Mouse (Mus musculus): ENCODE results near the gene Sec61b. TPM values are rescaled to one million over a fixed set of nuclear protein-coding genes. Genes with fewer than 3 reads are reported as not detected.

Gene Sec61b
- total and polyA plus RNA-seq, 3 experiments, result 286 to 583 (median 548) TPM

GRCm38 (mm10) chr4:47504841-47505517, 30.5 kb downstream of the Sec61b start:
- no peak for TF ChIP-seq E2F4 (IDR thresholded peaks at IDR 0.05; ENCODE audit: insufficient replicate concordance, low read depth, low read length)
- TF ChIP-seq CHD2 (IDR thresholded peaks at IDR 0.05; ENCODE audit: low read length), result no peak
- TF ChIP-seq JUN (IDR thresholded peaks at IDR 0.05; ENCODE audit: insufficient read depth, low read depth, low read length), result no peak
- TF ChIP-seq ZMIZ1 (IDR thresholded peaks at IDR 0.05; ENCODE audit: low read depth, low read length), result no peak
- no peak for TF ChIP-seq ZKSCAN1 (IDR thresholded peaks at IDR 0.05; ENCODE audit: borderline replicate concordance, low read depth, low read length)
- no peak for TF ChIP-seq KAT2A (IDR thresholded peaks at IDR 0.05; ENCODE audit: insufficient replicate concordance, low read length)
- TF ChIP-seq SMC3 (IDR thresholded peaks at IDR 0.05; ENCODE audit: low read depth, low read length), result no peak
- no peak for TF ChIP-seq USF2 (conservative IDR thresholded peaks at IDR 0.05; ENCODE audit: low read depth, low read length)
- H3K4me2 ChIP-seq (ENCODE audit: insufficient read depth, low read depth, poor library complexity, severe bottlenecking), result no peak overlapping the region
- H3K79me2 ChIP-seq (replicated peaks; ENCODE audit: control insufficient read depth, extremely low read depth, insufficient read depth, poor library complexity, severe bottlenecking), result no peaks in the 10 kb centered on the region
- H3K36me3 ChIP-seq (replicated peaks in 1 of 2; ENCODE audit: control insufficient read depth in 1 of 2, insufficient read depth in 1 of 2, low read length in 1 of 2), result no peaks in the 10 kb centered on the region
- no peaks in the 10 kb centered on the region for H3K9me3 ChIP-seq (replicated peaks; ENCODE audit: low read length)
- H3K27me3 ChIP-seq (replicated peaks), result peaks cover 2% of the 10 kb centered on the region
- in situ Hi-C loops (cut with MboI; ENCODE audit: low pct_ligation_motif_present, low pct_unique_long_range_greater_than_20kb, low sequenced_read_pairs) (no loop called here), dilution Hi-C loops (cut with MboI; ENCODE audit: extremely low pct_ligation_motif_present, extremely low pct_unique_long_range_greater_than_20kb, low sequenced_read_pairs) (no loop called here)
- DNase-seq (ENCODE audit: extremely low read depth), result no peak
- no peak overlapping the region for H3K9ac ChIP-seq (ENCODE audit: insufficient read depth, low read depth)
- no peaks in the 10 kb centered on the region for H3K4me1 ChIP-seq (ENCODE audit: control insufficient read depth in 1 of 2, insufficient read depth in 2 of 2)
- no peak overlapping the region for H3K4me3 ChIP-seq (replicated peaks in 1 of 3; ENCODE audit: low read depth in 2 of 3, low read length in 2 of 3, poor library complexity in 1 of 3)
- no peak overlapping the region for H3K27ac ChIP-seq (ENCODE audit: insufficient read depth, low read depth)

- dilution Hi-C loops (cut with MboI; ENCODE audit: extremely low pct_ligation_motif_present, extremely low pct_unique_long_range_greater_than_20kb, low sequenced_read_pairs), result no loop called here
- in situ Hi-C loops (cut with MboI; ENCODE audit: low pct_ligation_motif_present, low pct_unique_long_range_greater_than_20kb, low sequenced_read_pairs), result no loop called here
- Histone ChIP-seq H3K4me3 (replicated peaks in 1 of 3; ENCODE audit: low read depth in 2 of 3, low read length in 2 of 3, poor library complexity in 1 of 3) (no peak overlapping the region), H3K9me3 (replicated peaks; ENCODE audit: low read length) (no peaks in the 10 kb centered on the region), H3K4me1 (ENCODE audit: control insufficient read depth in 1 of 2, insufficient read depth in 2 of 2) (no peaks in the 10 kb centered on the region), H3K36me3 (replicated peaks in 1 of 2; ENCODE audit: control insufficient read depth in 1 of 2, insufficient read depth in 1 of 2, low read length in 1 of 2) (no peaks in the 10 kb centered on the region), H3K4me2 (ENCODE audit: insufficient read depth, low read depth, poor library complexity, severe bottlenecking) (no peak overlapping the region), H3K27me3 (replicated peaks) (peaks cover 8% of the 10 kb centered on the region), H3K27ac (ENCODE audit: insufficient read depth, low read depth) (no peak overlapping the region), H3K79me2 (replicated peaks; ENCODE audit: control insufficient read depth, extremely low read depth, insufficient read depth, poor library complexity, severe bottlenecking) (no peaks in the 10 kb centered on the region), H3K9ac (ENCODE audit: insufficient read depth, low read depth) (no peak overlapping the region)
- DNase-seq (ENCODE audit: extremely low read depth), result no peak
- TF ChIP-seq JUN (IDR thresholded peaks at IDR 0.05; ENCODE audit: insufficient read depth, low read depth, low read length) (no peak), MAX (IDR thresholded peaks at IDR 0.05; ENCODE audit: low read length) (no peak), CTCF (conservative IDR thresholded peaks at IDR 0.05 in 1 of 2, IDR thresholded peaks at IDR 0.05 in 1 of 2; ENCODE audit: low read depth in 2 of 2, low read length in 2 of 2) (no peak), NRF1 (IDR thresholded peaks at IDR 0.05; ENCODE audit: low read depth, low read length) (no peak)
These were observed 44.2 kb downstream of the Sec61b start for GRCm38 (mm10) chr4:47518551-47519181.

- Histone ChIP-seq H3K27me3 (replicated peaks) (peaks cover 4% of the 10 kb centered on the region), H3K4me3 (replicated peaks in 1 of 3; ENCODE audit: low read depth in 2 of 3, low read length in 2 of 3, poor library complexity in 1 of 3) (no peak overlapping the region), H3K4me1 (ENCODE audit: control insufficient read depth in 1 of 2, insufficient read depth in 2 of 2) (no peaks in the 10 kb centered on the region), H3K36me3 (replicated peaks in 1 of 2; ENCODE audit: control insufficient read depth in 1 of 2, insufficient read depth in 1 of 2, low read length in 1 of 2) (no peaks in the 10 kb centered on the region), H3K27ac (ENCODE audit: insufficient read depth, low read depth) (no peak overlapping the region), H3K9me3 (replicated peaks; ENCODE audit: low read length) (no peaks in the 10 kb centered on the region), H3K79me2 (replicated peaks; ENCODE audit: control insufficient read depth, extremely low read depth, insufficient read depth, poor library complexity, severe bottlenecking) (no peaks in the 10 kb centered on the region), H3K4me2 (ENCODE audit: insufficient read depth, low read depth, poor library complexity, severe bottlenecking) (no peak overlapping the region), H3K9ac (ENCODE audit: insufficient read depth, low read depth) (no peak overlapping the region)
- dilution Hi-C loops (cut with MboI; ENCODE audit: extremely low pct_ligation_motif_present, extremely low pct_unique_long_range_greater_than_20kb, low sequenced_read_pairs) (no loop called here), in situ Hi-C loops (cut with MboI; ENCODE audit: low pct_ligation_motif_present, low pct_unique_long_range_greater_than_20kb, low sequenced_read_pairs) (no loop called here)
- TF ChIP-seq MYC (IDR thresholded peaks at IDR 0.05; ENCODE audit: low read depth, low read length), result no peak
- no peak for TF ChIP-seq ZNF384 (IDR thresholded peaks at IDR 0.05; ENCODE audit: low read depth, low read length)
- no peak for TF ChIP-seq RCOR1 (conservative IDR thresholded peaks at IDR 0.05; ENCODE audit: low read depth, low read length)
- TF ChIP-seq ZMIZ1 (IDR thresholded peaks at IDR 0.05; ENCODE audit: low read depth, low read length), result no peak
- TF ChIP-seq UBTF (IDR thresholded peaks at IDR 0.05; ENCODE audit: low read depth, low read length), result no peak
- no peak for TF ChIP-seq KAT2A (IDR thresholded peaks at IDR 0.05; ENCODE audit: insufficient replicate concordance, low read length)
- no peak for TF ChIP-seq CHD2 (IDR thresholded peaks at IDR 0.05; ENCODE audit: low read length)
- TF ChIP-seq PAX5 (IDR thresholded peaks at IDR 0.05; ENCODE audit: low read length), result no peak
- no peak for TF ChIP-seq MAZ (IDR thresholded peaks at IDR 0.05; ENCODE audit: low read depth, low read length)
- TF ChIP-seq ZC3H11A (IDR thresholded peaks at IDR 0.05; ENCODE audit: low read depth, low read length), result no peak
- TF ChIP-seq USF1 (IDR thresholded peaks at IDR 0.05; ENCODE audit: low read depth, low read length), result no peak
- no peak for TF ChIP-seq CHD1 (IDR thresholded peaks at IDR 0.05; ENCODE audit: low read depth, low read length)
- no peak for TF ChIP-seq USF2 (conservative IDR thresholded peaks at IDR 0.05; ENCODE audit: low read depth, low read length)
- TF ChIP-seq GABPA (IDR thresholded peaks at IDR 0.05; ENCODE audit: insufficient replicate concordance, low read depth, low read length), result no peak
- TF ChIP-seq NELFE (IDR thresholded peaks at IDR 0.05; ENCODE audit: low read depth, low read length), result no peak
- TF ChIP-seq MAX (IDR thresholded peaks at IDR 0.05; ENCODE audit: low read length), result no peak
- TF ChIP-seq POLR2A (IDR thresholded peaks at IDR 0.05; ENCODE audit: low read depth, low read length), result no peak
- no peak for TF ChIP-seq JUND (conservative IDR thresholded peaks at IDR 0.05; ENCODE audit: low read depth, low read length)
- no peak for DNase-seq (ENCODE audit: extremely low read depth)
These were observed 45.6 kb downstream of the Sec61b start for GRCm38 (mm10) chr4:47520076-47520475.
